Mouse (Mus musculus) adrenal gland, adult 2 months (tissue): ENCODE data around the gene Hk2. TPM values are rescaled to one million over a fixed set of nuclear protein-coding genes. Genes with fewer than 3 reads are reported as not detected.

Experiments
- DNase-seq: peaks from one replicate; pipeline ENCODE4 v3.0.0; 2021
- long read RNA-seq: library from polyadenylated mRNA; stranded (forward); transcript quantifications from one replicate; pipeline ENCODE4 v2.0.0, GENCODE M21; 2021
- polyA plus RNA-seq: library from polyadenylated mRNA; depleted of rRNA; stranded (reverse); fragments of >200 nt; gene quantifications from 2 replicates; pipeline ENCODE4 v1.2.3, GENCODE M21; 2012; rRNA removed
- total RNA-seq, 2 experiments: library from RNA; stranded (reverse); gene quantifications; 2 replicates each; pipeline ENCODE4 v1.2.3; 2021

Hk2 gene
- 100 to 1,000 TPM in 1 of 2 experiments, 10 to 100 TPM in 1; 69.1 to 110 TPM for total RNA-seq
- polyA plus RNA-seq = 13.3 and 16.8 TPM in 2 replicates
- long read RNA-seq, full-length matches to known transcripts = 17 of 40 reads
- long read RNA-seq, partial matches to known transcripts = 16 of 40 reads
- long read RNA-seq, other reads (novel, unspliced or antisense) = 7 of 40 reads

- peak; percentile 95 for DNase-seq
These were observed at the start of gene Hk2 for GRCm38 (mm10) chr6:82774321-82774764. TSS of gene Hk2 (minus strand) at chr6:82774454.

GRCm38 (mm10) chr6:82821758-82822253 lies 47.6 kb upstream of the Hk2 start:
- DNase-seq = peak; percentile 28

- DNase-seq = peak; percentile 47
These were observed 46.5 kb upstream of the Hk2 start for GRCm38 (mm10) chr6:82820716-82821115.

DNA sequence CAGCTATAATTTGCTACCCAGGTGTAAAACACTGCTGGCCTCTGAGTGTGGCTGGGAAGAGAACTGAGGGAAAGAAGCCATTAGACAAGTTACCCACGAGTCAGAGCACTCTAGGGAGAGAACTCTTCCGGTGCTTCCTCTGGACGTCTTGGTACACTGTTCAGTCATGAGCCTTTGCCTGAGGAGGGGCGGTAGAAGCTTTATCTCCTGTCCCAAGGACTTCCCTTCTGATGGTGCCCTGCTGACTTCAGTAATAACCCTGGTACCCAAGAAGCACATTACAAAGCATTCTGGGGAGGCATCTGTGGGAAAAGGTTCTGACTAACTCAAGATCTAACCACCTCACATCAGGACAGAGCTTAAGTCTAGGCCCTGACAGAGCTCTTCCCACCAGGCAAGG lies 40.6 kb upstream of the Hk2 start:
- DNase-seq = no peak

DNA sequence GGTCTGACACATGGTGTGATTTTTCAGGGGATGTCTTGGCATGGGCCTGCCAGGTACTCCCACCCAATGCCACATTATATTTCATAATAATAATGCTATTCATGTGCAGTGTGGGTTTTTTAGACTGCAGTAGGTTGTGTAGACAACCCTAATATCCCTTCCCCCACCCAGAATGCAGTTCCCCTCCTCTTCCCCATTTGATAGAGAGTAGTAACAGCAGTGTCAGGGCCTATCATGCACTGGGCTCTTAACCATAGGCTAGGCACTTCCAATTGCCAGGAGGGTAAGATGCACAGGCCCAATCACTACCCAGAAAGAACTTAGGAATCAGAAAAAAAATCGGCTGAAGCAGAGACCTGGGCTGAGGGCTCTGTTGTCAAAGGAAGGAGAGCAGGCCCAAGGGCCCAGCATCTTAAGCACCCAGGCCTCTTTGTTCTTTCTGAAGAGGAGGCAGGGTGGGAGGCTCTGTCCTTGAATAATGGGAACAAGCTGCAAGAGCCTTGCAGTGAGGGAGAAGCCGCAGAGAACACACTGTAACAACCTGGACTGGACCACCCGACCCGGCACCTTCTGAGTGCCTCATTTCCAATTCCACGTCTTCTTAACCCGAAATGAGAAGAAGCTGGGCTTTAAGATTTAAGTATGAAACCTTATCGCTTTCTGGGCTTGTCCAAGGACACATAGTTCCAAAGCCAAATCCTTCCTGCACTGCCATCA lies 33.9 kb upstream of the Hk2 start:
- peak; percentile 48 for DNase-seq

- no peak for DNase-seq
These were observed 32.7 kb upstream of the Hk2 start for GRCm38 (mm10) chr6:82806971-82807370.

DNA sequence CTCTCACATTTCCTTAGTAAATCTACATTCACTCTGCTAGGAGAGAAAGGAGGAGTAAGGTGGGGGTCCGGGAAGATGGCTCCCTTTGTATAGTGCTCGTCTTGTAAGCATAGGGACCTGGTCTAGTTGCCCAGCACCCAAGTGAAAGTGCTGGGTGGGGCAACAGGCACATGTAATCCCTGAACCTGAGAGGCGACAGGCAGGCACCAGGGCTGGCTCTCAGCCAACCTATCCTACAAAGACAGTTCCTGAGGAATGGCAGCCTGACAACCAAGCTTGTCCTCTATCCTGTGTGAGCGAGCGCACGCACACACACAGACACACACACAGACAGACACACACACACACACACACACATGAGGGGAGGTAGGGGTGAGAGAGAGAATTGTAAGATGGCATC lies 32.2 kb upstream of the Hk2 start:
- peak; percentile 14 for DNase-seq

- peak; percentile 20 for DNase-seq
These were observed 31.6 kb upstream of the Hk2 start for GRCm38 (mm10) chr6:82805894-82806293.

- no peak for DNase-seq
These were observed 30.7 kb upstream of the Hk2 start for GRCm38 (mm10) chr6:82804984-82805383.

- DNase-seq = no peak
These were observed 24.0 kb upstream of the Hk2 start for GRCm38 (mm10) chr6:82798202-82798737.

GRCm38 (mm10) chr6:82797300-82797839 lies 23.1 kb upstream of the Hk2 start:
- no peak for DNase-seq

DNA sequence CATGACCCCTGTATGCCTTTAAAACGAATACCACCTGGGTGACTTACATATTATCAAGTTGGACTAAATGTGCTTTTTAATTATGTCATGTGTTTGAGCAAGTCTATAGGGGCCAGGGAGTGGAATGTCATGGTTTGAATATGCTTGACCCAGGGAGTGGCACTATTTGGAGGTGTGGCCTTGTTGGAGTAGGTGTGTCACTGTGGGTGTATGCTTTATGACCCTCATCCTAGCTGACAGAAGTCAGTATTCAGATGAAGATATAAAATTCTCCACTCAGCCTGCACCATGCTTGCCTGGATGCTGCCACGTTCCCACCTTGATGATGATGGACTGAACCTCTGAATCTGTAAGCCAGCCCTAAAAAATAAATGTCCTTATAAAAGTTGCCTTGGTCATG lies 16.6 kb upstream of the Hk2 start:
- DNase-seq = no peak

DNA sequence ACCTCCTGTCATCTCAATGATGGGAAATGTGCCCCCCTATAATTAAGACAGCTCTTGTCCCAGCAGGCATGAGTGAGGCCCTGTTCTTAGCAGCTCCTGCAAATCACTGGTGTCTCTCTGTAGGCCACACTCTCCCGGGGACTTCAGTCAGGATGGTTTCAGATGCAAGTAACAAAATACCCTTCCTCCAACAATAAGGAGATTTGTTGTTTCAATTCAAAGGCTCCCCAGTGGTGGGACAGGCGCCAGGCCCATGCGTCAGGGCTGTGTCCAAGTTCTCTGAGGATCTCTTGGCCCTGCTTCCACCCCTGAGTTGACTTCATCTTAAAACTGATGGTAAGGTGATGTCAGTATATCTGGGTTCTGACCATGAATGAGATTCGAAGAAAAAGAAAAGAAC lies 9.7 kb upstream of the Hk2 start:
- DNase-seq = no peak

DNA sequence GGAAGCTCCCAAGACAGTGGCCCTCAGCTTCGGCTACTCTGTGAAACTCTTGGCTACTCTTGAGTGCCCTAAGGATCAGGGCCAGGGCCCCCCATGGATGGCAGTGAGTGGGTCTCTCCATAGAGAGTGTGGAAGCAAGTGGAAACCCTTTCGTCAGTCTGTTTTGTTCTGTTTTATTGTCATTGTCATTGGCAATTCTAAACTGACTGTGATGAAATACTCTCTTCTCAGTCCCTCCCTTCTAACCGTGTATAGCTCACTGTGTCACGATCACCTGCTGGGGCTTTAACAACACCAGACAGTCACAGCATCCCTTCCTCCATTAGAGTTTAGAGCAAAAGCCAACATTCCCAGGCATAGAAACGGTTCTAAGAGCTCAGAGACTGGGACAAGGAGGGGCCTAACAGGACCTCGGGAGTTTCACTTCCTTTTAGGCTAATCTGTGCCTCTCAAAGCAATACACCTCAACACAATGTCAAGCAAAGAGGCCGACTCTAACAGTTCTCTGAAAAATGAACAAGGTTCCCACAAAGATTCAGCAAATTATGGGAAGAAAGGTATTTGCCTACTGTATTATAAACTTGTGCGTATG lies 6.6 kb upstream of the Hk2 start:
- DNase-seq = no peak

DNA sequence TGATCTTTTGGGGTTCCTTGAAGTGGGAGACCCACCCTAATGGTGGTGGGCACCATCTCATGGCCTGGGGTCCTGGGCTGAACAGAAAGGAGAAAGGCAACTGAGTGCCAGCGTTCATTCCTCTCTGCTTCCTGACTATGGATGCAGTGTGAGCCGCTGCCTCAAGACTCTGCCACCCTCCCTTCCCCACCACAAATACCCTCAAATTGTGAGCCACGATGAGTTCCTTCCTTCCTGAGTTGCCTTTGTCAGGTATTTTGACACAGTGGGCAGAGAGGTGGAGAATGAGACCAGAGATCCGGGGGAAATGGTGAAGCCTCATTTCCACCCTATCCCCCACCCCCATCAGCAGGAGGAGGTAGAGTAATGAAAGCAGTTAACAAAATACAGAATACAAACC lies 6.1 kb upstream of the Hk2 start:
- no peak for DNase-seq

DNA sequence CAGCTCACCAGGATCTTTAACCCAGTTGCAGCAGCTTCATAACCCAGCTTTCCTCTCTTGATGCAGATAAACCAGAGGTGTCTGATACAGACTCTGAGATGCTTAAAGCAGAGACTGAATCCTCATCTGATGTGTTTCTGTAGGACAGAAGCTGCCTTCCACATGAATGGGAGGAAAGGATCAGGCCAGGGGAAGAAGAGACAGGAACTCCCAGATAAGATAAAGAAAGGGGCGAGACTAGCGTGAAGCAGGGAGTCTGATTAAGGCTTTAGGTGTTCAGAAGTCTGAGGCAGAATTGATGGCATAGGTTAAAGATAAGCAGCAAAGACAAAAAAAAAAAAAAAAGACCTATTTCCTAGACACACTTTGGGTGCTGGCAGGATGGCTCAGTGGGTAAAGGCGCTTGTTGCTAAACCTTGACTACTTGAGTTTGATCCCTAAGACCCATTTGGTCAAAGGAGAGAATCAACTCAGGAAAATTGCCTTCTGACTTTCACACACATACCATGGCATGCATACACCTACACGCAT lies 2.9 kb upstream of the Hk2 start:
- DNase-seq = no peak

GRCm38 (mm10) chr6:82775386-82775785 lies 1.1 kb upstream of the Hk2 start:
- no peak for DNase-seq

DNA sequence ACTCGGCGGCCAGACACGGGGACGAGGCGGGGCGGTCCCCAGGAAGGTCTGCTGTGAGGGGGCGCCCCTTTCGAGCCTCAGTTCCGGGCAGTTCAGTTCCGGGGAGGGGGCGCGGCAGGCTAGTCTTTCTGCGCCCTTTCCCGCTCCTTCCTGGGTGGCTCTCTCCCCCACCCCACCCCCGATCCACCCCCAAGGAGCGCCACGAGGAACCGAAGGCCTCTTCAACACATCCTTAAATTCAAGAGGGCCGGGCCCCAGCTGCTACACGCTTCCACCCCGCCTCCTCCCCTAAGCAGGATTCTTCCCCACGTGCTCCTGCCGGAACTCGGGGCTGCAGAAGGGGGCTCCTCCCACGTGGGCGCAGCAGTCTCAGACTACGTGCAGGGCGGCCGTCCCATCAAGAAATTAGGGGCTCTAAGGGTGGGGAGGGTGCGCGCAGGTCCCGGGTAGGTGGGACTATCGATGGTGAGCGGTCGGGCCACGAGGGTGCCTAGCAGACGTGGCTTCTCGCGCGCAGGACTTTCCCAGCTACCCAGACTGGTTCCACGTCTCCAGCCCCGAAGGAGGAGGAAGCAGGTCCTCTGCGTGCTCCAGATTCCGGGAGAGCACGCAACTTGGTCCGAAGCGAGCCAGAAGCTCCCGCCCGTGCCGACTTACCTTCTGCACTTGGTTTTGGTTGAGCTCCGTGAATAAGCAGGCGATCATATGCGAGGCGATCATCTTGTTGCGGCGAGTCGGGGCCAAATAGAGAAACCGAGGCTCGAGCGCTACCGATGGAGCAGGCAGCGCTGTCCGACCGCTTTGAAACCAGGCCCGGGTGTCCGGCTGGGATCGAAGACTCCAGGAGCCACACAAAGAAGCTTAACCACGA lies 758 bp downstream of the Hk2 start:
- DNase-seq = peak; percentile 79

DNA sequence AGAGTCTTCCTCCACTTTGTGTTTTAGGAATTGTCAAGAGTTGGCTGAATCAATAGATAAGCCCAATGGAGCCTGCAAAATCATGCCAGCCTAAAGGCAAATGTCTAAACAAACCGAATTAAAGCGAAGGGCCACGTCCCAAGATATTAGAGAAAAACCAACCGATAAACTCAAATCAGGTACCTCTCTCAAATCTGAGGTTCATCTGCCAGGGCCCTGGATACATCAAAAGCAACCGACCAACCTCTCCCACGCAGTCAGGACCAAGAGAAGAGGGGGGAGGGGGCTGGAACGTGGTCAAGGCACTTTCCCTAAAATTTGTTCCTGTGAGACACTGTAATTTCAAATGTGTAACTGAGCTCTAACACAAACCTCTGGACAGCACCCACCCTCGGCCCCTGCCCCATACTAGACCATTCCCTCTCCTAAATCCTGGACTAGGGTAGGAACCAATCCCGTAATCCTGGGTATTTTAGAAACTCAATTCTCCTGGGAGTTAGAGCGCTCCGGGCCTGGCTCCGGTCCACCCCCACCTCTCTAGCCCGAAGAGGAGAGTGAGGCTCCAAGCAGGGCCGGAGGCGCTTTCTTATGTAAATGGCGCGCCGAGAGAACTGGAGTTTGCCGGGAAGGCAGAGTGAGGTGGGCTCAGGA lies 1.7 kb downstream of the Hk2 start:
- DNase-seq = peak; percentile 53

GRCm38 (mm10) chr6:82771981-82772409 lies 2.3 kb downstream of the Hk2 start:
- DNase-seq = no peak

- no peak for DNase-seq
These were observed 3.2 kb downstream of the Hk2 start for GRCm38 (mm10) chr6:82771059-82771458.
